Mouse (Mus musculus) hindbrain, embryonic 11.5 days (tissue): ENCODE results near the gene Hmgcs1. TPM values are rescaled to one million over a fixed set of nuclear protein-coding genes. Genes with fewer than 3 reads are reported as not detected.
A peak's percentile ranks its signal among the peaks of the same experiment; 100 is the strongest.

Experiments used
- ATAC-seq: fragments of 200-750 bp; cut with Nextera tagmentation; 2 replicates; pipeline ENCODE4 v1.8.0; 2017; ENCODE audit warnings: mild to moderate bottlenecking, moderate TSS enrichment, moderate library complexity; ENCODE audit not compliant: low FRiP score
- DNase-seq: peaks from one replicate; pipeline ENCODE4 v3.0.0-alpha.2; 2015; ENCODE audit warnings: low spot score
- H3K27ac ChIP-seq: fragments of 300-500 bp; sonication (generic); 2 replicates; pipeline ENCODE4 v1.5.1; 2014; ENCODE audit warnings: mild to moderate bottlenecking, low read depth, low read length
- H3K27me3 ChIP-seq: fragments of 300-500 bp; sonication (generic); 2 replicates; pipeline ENCODE4 v1.6.1; 2014; ENCODE audit warnings: mild to moderate bottlenecking, low read length, moderate library complexity, mixed read lengths; ENCODE audit not compliant: control insufficient read depth, insufficient read depth
- H3K36me3 ChIP-seq: fragments of 300-500 bp; sonication (generic); 2 replicates; pipeline ENCODE4 v1.6.1; 2014; ENCODE audit warnings: mild to moderate bottlenecking, low read length, moderate library complexity, mixed read lengths; ENCODE audit not compliant: control insufficient read depth, insufficient read depth
- H3K4me1 ChIP-seq: fragments of 300-500 bp; sonication (generic); replicated peaks from 2 replicates; pipeline ENCODE4 v1.6.1; 2014; ENCODE audit warnings: low read length, mixed read lengths; ENCODE audit not compliant: control insufficient read depth, insufficient read depth
- H3K4me2 ChIP-seq: fragments of 300-500 bp; sonication (generic); replicated peaks from 2 replicates; pipeline ENCODE4 v1.6.1; 2014; ENCODE audit warnings: mild to moderate bottlenecking, low read depth, low read length
- H3K4me3 ChIP-seq: fragments of 300-500 bp; sonication (generic); 2 replicates; pipeline ENCODE4 v1.5.1; 2014; ENCODE audit warnings: low read depth, low read length
- H3K9ac ChIP-seq: fragments of 300-500 bp; sonication (generic); 2 replicates; pipeline ENCODE4 v1.6.1; 2014; ENCODE audit warnings: low read depth, low read length
- H3K9me3 ChIP-seq: fragments of 300-500 bp; sonication (generic); 2 replicates; pipeline ENCODE4 v1.6.1; 2016; ENCODE audit warnings: low read length; ENCODE audit not compliant: control insufficient read depth
- WGBS: fragments of 180-500 bp; shearing (Covaris S2); extraction: QIAGEN DNeasy Blood & Tissue Kit; methylation state at CpG from one replicate; pipeline ENCODE4 v1.1.7; 2014; 5-methylcytosine and 5-hydroxymethylcytosine counted together
- polyA plus RNA-seq: library from polyadenylated mRNA; unstranded; fragments of >200 nt; fragmentation: Nextera tagmentation; extraction: Ambion mirVana; gene quantifications from 2 replicates; pipeline ENCODE4 v1.2.1, GENCODE M21; 2014

Hmgcs1 gene
- polyA plus RNA-seq, 1 experiment from 2014 or later: 493 TPM

GRCm38 (mm10) chr13:119727608-119728387 is 37.6 kb downstream of the Hmgcs1 start:
- no peak overlapping the region for H3K4me2 ChIP-seq
- no peak for DNase-seq
- 57% methylated on average over 26 of the region's 26 CpGs for WGBS
- H3K36me3 ChIP-seq: no peaks in the 10 kb centered on the region
- no peak for ATAC-seq
- no peak overlapping the region for H3K9ac ChIP-seq
- H3K9me3 ChIP-seq: no peaks in the 10 kb centered on the region
- no peak overlapping the region for H3K27ac ChIP-seq
- no peaks in the 10 kb centered on the region for H3K4me1 ChIP-seq
- H3K27me3 ChIP-seq: no peaks in the 10 kb centered on the region
- H3K4me3 ChIP-seq: no peak overlapping the region

- no peak overlapping the region for H3K4me3 ChIP-seq
- H3K27me3 ChIP-seq: no peaks in the 10 kb centered on the region
- no peak for DNase-seq
- H3K36me3 ChIP-seq: no peaks in the 10 kb centered on the region
- no peak overlapping the region for H3K9ac ChIP-seq
- H3K4me2 ChIP-seq: no peak overlapping the region
- H3K27ac ChIP-seq: no peak overlapping the region
- 92% methylated on average over 7 of the region's 7 CpGs for whole genome bisulfite sequencing
- H3K4me1 ChIP-seq: no peaks in the 10 kb centered on the region
- ATAC-seq: no peak
- H3K9me3 ChIP-seq: no peaks in the 10 kb centered on the region
Measured at GRCm38 (mm10) chr13:119729406-119729805, 39.2 kb downstream of the Hmgcs1 start.

GRCm38 (mm10) chr13:119731448-119731847 is 41.3 kb downstream of the Hmgcs1 start:
- Histone ChIP-seq H3K36me3 (no peaks in the 10 kb centered on the region), H3K4me3 (no peak overlapping the region), H3K27me3 (no peaks in the 10 kb centered on the region), H3K4me1 (no peaks in the 10 kb centered on the region), H3K4me2 (no peak overlapping the region), H3K9me3 (no peaks in the 10 kb centered on the region), H3K27ac (no peak overlapping the region), H3K9ac (no peak overlapping the region)
- no peak for DNase-seq
- 34% methylated on average over 6 of the region's 6 CpGs for WGBS
- ATAC-seq: no peak

GRCm38 (mm10) chr13:119741390-119742237 is 51.4 kb downstream of the Hmgcs1 start:
- Histone ChIP-seq H3K27me3 (no peaks in the 10 kb centered on the region), H3K27ac (no peak overlapping the region), H3K4me1 (0 out of 2 replicates have a peak, but pooled peaks cover 4% of the 10 kb centered on the region), H3K36me3 (no peaks in the 10 kb centered on the region), H3K9ac (no peak overlapping the region), H3K4me3 (peak overlapping the region; percentile 14), H3K4me2 (peak overlapping the region; percentile 36), H3K9me3 (no peaks in the 10 kb centered on the region)
- 3% methylated on average over 19 of the region's 19 CpGs for WGBS
- DNase-seq (peak; percentile 64), ATAC-seq (peak; percentile 69; the same call in 1 of the 2 replicates)

- Histone ChIP-seq H3K9me3 (no peaks in the 10 kb centered on the region), H3K27ac (no peak overlapping the region), H3K27me3 (no peaks in the 10 kb centered on the region), H3K4me1 (0 out of 2 replicates have a peak, but pooled peaks cover 4% of the 10 kb centered on the region), H3K36me3 (no peaks in the 10 kb centered on the region), H3K4me3 (no peak overlapping the region), H3K4me2 (no peak overlapping the region), H3K9ac (no peak overlapping the region)
- DNase-seq: no peak
- 91% methylated on average over 6 of the region's 6 CpGs for WGBS
- ATAC-seq: no peak
Measured at GRCm38 (mm10) chr13:119742711-119743415, 52.7 kb downstream of the Hmgcs1 start.

GRCm38 (mm10) chr13:119743470-119743869 is 53.3 kb downstream of the Hmgcs1 start:
- ATAC-seq: no peak
- Histone ChIP-seq H3K4me1 (0 out of 2 replicates have a peak, but pooled peaks cover 4% of the 10 kb centered on the region), H3K4me3 (no peak overlapping the region), H3K27me3 (no peaks in the 10 kb centered on the region), H3K27ac (no peak overlapping the region), H3K36me3 (no peaks in the 10 kb centered on the region), H3K9me3 (no peaks in the 10 kb centered on the region), H3K9ac (no peak overlapping the region), H3K4me2 (no peak overlapping the region)
- WGBS: 71% methylated on average over 3 of the region's 3 CpGs
- DNase-seq: no peak

GRCm38 (mm10) chr13:119746930-119747329 is 56.8 kb downstream of the Hmgcs1 start:
- Histone ChIP-seq H3K4me3 (no peak overlapping the region), H3K27ac (no peak overlapping the region), H3K27me3 (no peaks in the 10 kb centered on the region), H3K9ac (no peak overlapping the region), H3K36me3 (no peaks in the 10 kb centered on the region), H3K4me1 (no peaks in the 10 kb centered on the region), H3K9me3 (no peaks in the 10 kb centered on the region), H3K4me2 (no peak overlapping the region)
- DNase-seq (no peak), ATAC-seq (no peak)
- WGBS: 86% methylated on average over 4 of the region's 4 CpGs

GRCm38 (mm10) chr13:119753859-119754634 is 63.9 kb downstream of the Hmgcs1 start:
- Histone ChIP-seq H3K9me3 (no peaks in the 10 kb centered on the region), H3K27me3 (no peaks in the 10 kb centered on the region), H3K27ac (no peak overlapping the region), H3K4me2 (no peak overlapping the region), H3K4me1 (no peaks in the 10 kb centered on the region; the same call in 1 of the 2 replicates), H3K4me3 (no peak overlapping the region), H3K36me3 (no peaks in the 10 kb centered on the region), H3K9ac (no peak overlapping the region)
- 53% methylated on average over 9 of the region's 9 CpGs for WGBS
- DNase-seq (no peak), ATAC-seq (no peak)
